In the genomic region with DNA sequence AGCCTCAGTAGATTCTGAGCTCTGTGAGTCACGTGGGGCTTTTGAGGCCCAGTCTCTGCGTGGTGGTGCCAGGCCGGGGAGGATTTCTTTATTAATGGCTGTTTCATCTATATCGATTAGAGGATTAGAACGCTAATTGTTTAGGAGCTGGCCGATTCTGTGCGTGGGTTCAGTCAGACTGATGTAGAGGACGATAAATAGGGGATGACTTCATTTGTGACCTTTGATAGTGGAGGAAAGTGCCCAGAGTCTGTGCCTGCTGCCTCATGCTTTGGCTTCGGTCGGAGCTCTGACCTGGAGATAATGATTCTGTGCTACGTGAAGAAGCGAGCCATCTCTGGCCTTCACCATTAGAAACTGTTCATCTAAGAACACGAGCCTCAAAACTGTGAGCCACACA, we compare ENCODE assay signal across 19 mouse cellular contexts. TPM values are rescaled to one million over a fixed set of nuclear protein-coding genes. Genes with fewer than 3 reads are reported as not detected.
DNase-seq lines count a peak whose midpoint lies in the region; ATAC-seq and TF ChIP-seq lines count a peak whose summit lies in the region.
"Had no signal": no experiment of that assay in that cellular context is flagged by ENCODE, and none has a peak within 500 bp of the region (broad histone marks: within the 10 kb centered on the region; RNA-seq: fewer than 3 reads in every experiment).

No protein-coding gene starts in this region.

- H3K27me3 ChIP-seq in hindbrain, embryonic 14.5 days (ENCODE audit: control insufficient read depth, insufficient read depth, low read length): no peaks in the 10 kb centered on the region
- no peaks in the 10 kb centered on the region for H3K27me3 ChIP-seq in hindbrain, embryonic 13.5 days
- no peaks in the 10 kb centered on the region for H3K27me3 ChIP-seq in midbrain, embryonic 13.5 days
- no peaks in the 10 kb centered on the region for H3K27me3 ChIP-seq in midbrain, embryonic 16.5 days (ENCODE audit: control insufficient read depth, insufficient read depth, low read depth, low read length)
- H3K27me3 ChIP-seq: heart, embryonic 12.5 days; limb, embryonic 12.5 days; liver, embryonic 12.5 days had no signal

- peak overlapping the region; percentile 59; the same call in 1 of the 2 replicates for H3K27ac ChIP-seq in hindbrain, embryonic 14.5 days
- no peak overlapping the region for H3K27ac ChIP-seq in hindbrain, embryonic 13.5 days
- no peak overlapping the region for H3K27ac ChIP-seq in midbrain, embryonic 13.5 days
- H3K27ac ChIP-seq in midbrain, embryonic 16.5 days (ENCODE audit: low read length): no peak overlapping the region
- H3K27ac ChIP-seq: limb, embryonic 12.5 days; liver, embryonic 12.5 days; midbrain, embryonic 10.5 days had no signal

- H3K9me3 ChIP-seq in hindbrain, embryonic 14.5 days (ENCODE audit: control insufficient read depth, low read length): no peaks in the 10 kb centered on the region
- no peaks in the 10 kb centered on the region for H3K9me3 ChIP-seq in hindbrain, embryonic 13.5 days
- H3K9me3 ChIP-seq in midbrain, embryonic 13.5 days: no peaks in the 10 kb centered on the region
- no peaks in the 10 kb centered on the region for H3K9me3 ChIP-seq in midbrain, embryonic 16.5 days (replicated peaks; ENCODE audit: control insufficient read depth, low read length, poor library complexity, severe bottlenecking)
- H3K9me3 ChIP-seq: heart, embryonic 12.5 days; limb, embryonic 12.5 days; liver, embryonic 12.5 days; midbrain, embryonic 10.5 days had no signal

- H3K36me3 ChIP-seq in hindbrain, embryonic 14.5 days (replicated peaks; ENCODE audit: control insufficient read depth, insufficient read depth): no peaks in the 10 kb centered on the region
- H3K36me3 ChIP-seq in hindbrain, embryonic 13.5 days: no peaks in the 10 kb centered on the region
- H3K36me3 ChIP-seq in midbrain, embryonic 13.5 days: no peaks in the 10 kb centered on the region
- H3K36me3 ChIP-seq in midbrain, embryonic 16.5 days (ENCODE audit: control insufficient read depth, insufficient read depth, low read length): no peaks in the 10 kb centered on the region
- H3K36me3 ChIP-seq: heart, embryonic 12.5 days; limb, embryonic 12.5 days; liver, embryonic 12.5 days; midbrain, embryonic 10.5 days had no signal

- H3K4me3 ChIP-seq in hindbrain, embryonic 14.5 days (replicated peaks; ENCODE audit: low read length): no peak overlapping the region
- no peak overlapping the region for H3K4me3 ChIP-seq in hindbrain, embryonic 13.5 days
- H3K4me3 ChIP-seq in midbrain, embryonic 13.5 days (replicated peaks): no peak overlapping the region
- H3K4me3 ChIP-seq in midbrain, embryonic 16.5 days (ENCODE audit: low read depth, low read length): no peak overlapping the region
- no peak overlapping the region for H3K4me3 ChIP-seq in lung, adult 2 months (replicated peaks; ENCODE audit: extremely low read depth, low read depth, low read length)
- H3K4me3 ChIP-seq: heart, embryonic 12.5 days; limb, embryonic 12.5 days; liver, embryonic 12.5 days; midbrain, embryonic 10.5 days had no signal

- no peak for ATAC-seq in hindbrain, embryonic 14.5 days (ENCODE audit: low FRiP score)
- no peak for ATAC-seq in hindbrain, embryonic 13.5 days (ENCODE audit: low FRiP score)
- ATAC-seq in midbrain, embryonic 13.5 days: 0 out of 2 replicates have a peak, but pooled peaks have one; percentile 21
- no peak for ATAC-seq in midbrain, embryonic 16.5 days
- ATAC-seq: inflammation-experienced regulatory T-cells, adult 6 months; liver, embryonic 12.5 days had no signal

- no peaks in the 10 kb centered on the region for H3K4me1 ChIP-seq in hindbrain, embryonic 14.5 days (replicated peaks; ENCODE audit: control insufficient read depth, insufficient read depth, low read length)
- peaks cover 15% of the 10 kb centered on the region for H3K4me1 ChIP-seq in hindbrain, embryonic 13.5 days (replicated peaks)
- no peaks in the 10 kb centered on the region for H3K4me1 ChIP-seq in midbrain, embryonic 13.5 days (replicated peaks)
- peaks cover 4% of the 10 kb centered on the region; the same call in 1 of the 2 replicates for H3K4me1 ChIP-seq in midbrain, embryonic 16.5 days (ENCODE audit: control insufficient read depth, insufficient read depth, low read length)
- H3K4me1 ChIP-seq in lung, adult 2 months (ENCODE audit: control insufficient read depth, insufficient read depth, low read length): no peaks in the 10 kb centered on the region
- H3K4me1 ChIP-seq: heart, embryonic 12.5 days; limb, embryonic 12.5 days; liver, embryonic 12.5 days; midbrain, embryonic 10.5 days had no signal

- no peak overlapping the region for H3K4me2 ChIP-seq in hindbrain, embryonic 14.5 days (replicated peaks)
- H3K4me2 ChIP-seq in hindbrain, embryonic 13.5 days: no peak overlapping the region
- no peak overlapping the region for H3K4me2 ChIP-seq in midbrain, embryonic 13.5 days (replicated peaks)
- no peak overlapping the region for H3K4me2 ChIP-seq in midbrain, embryonic 16.5 days (ENCODE audit: low read length)
- H3K4me2 ChIP-seq: heart, embryonic 12.5 days; limb, embryonic 12.5 days; liver, embryonic 12.5 days; lung, embryonic 14.5 days had no signal

- no peak for TF ChIP-seq CTCF in lung, adult 2 months (IDR thresholded peaks at IDR 0.05; ENCODE audit: insufficient read depth, low read length)

- no peak for TF ChIP-seq POLR2A in lung, adult 2 months (IDR thresholded peaks at IDR 0.05; ENCODE audit: borderline replicate concordance, extremely low read depth, low read depth, low read length)

- H3K9ac ChIP-seq in hindbrain, embryonic 14.5 days: no peak overlapping the region
- no peak overlapping the region for H3K9ac ChIP-seq in hindbrain, embryonic 13.5 days
- no peak overlapping the region for H3K9ac ChIP-seq in midbrain, embryonic 13.5 days (replicated peaks)
- H3K9ac ChIP-seq in midbrain, embryonic 16.5 days (ENCODE audit: low read depth, low read length): no peak overlapping the region
- H3K9ac ChIP-seq: heart, embryonic 12.5 days; limb, embryonic 12.5 days; liver, embryonic 12.5 days; lung, embryonic 14.5 days had no signal

- DNase-seq in hindbrain, embryonic 14.5 days (ENCODE audit: low spot score): no peak
- peak; percentile 28 for DNase-seq in adrenal gland, postnatal 10 days
- peak; percentile 51 to 55 for DNase-seq in adrenal gland, postnatal 36 days
- DNase-seq in lung, adult 2 months: no peak
- DNase-seq: heart, postnatal 14 days; kidney, postnatal 36 days; layer of hippocampus, adult 9-11 months; lung, embryonic 14.5 days; lung, postnatal 4 days; right cerebral cortex, postnatal 4 days had no signal

- WGBS in hindbrain, embryonic 14.5 days: 84% methylated on average over 13 of the region's 13 CpGs
- 87% methylated on average over 13 of the region's 13 CpGs for WGBS in hindbrain, embryonic 13.5 days
- 78% methylated on average over 13 of the region's 13 CpGs for WGBS in midbrain, embryonic 13.5 days
- WGBS in midbrain, embryonic 16.5 days: 70% methylated on average over 13 of the region's 13 CpGs
- WGBS in lung, adult 2 months: 86% methylated on average over 13 of the region's 13 CpGs

RNA-seq across cellular contexts. Expression of a gene that starts 57.7 kb away (rescaled TPM):
- polyA plus RNA-seq in hindbrain, embryonic 14.5 days (2014; fragmentation: Nextera tagmentation; extraction: Ambion mirVana): 97.4 and 119 TPM in 2 replicates
- polyA plus RNA-seq in hindbrain, embryonic 13.5 days (2015; fragmentation: Nextera tagmentation; extraction: Ambion mirVana): 57.7 and 63.2 TPM in 2 replicates
- 33.7 and 36.0 TPM in 2 replicates for polyA plus RNA-seq in midbrain, embryonic 13.5 days (2015; fragmentation: Nextera tagmentation; extraction: Ambion mirVana)
- polyA plus RNA-seq in midbrain, embryonic 16.5 days (2015; fragmentation: Nextera tagmentation; extraction: Ambion mirVana): 96.0 and 112 TPM in 2 replicates
- total RNA-seq in adrenal gland, postnatal 10 days (2021): 10 to 100 TPM; 11.4 to 12.6 TPM
- 10 to 100 TPM; 24.0 to 37.6 TPM for total RNA-seq in adrenal gland, postnatal 36 days (2021)
- polyA plus RNA-seq in lung, adult 2 months (2012; rRNA removed): 1.7 and 2.9 TPM in 2 replicates
- total RNA-seq: granulocyte monocyte progenitor cell, adult 5-6 weeks had no signal
- polyA plus RNA-seq: inflammation-experienced regulatory T-cells, adult 6 months had no signal

Comparison
In these comparisons a context has a peak if more than half of its experiments do, and no peak if none do; other contexts are left out.
1. DNase-seq: peak in adrenal gland, postnatal 10 days (single experiment) and adrenal gland, postnatal 36 days (2 of 2); none in hindbrain, embryonic 14.5 days (single experiment) and lung, adult 2 months (single experiment).